Mouse (Mus musculus) urinary bladder, adult 2 months (tissue): Measurements from ENCODE around the gene U2af1l4. TPM values are rescaled to one million over a fixed set of nuclear protein-coding genes. Genes with fewer than 3 reads are reported as not detected.

Experiments used
- DNase-seq: peaks from one replicate; pipeline ENCODE4 v3.0.0; 2022; ENCODE audit warnings: low spot score
- polyA plus RNA-seq: library from polyadenylated mRNA; depleted of rRNA; stranded (reverse); fragments of >200 nt; gene quantifications from 2 replicates; pipeline ENCODE4 v1.2.3, GENCODE M21; 2012; rRNA removed

U2af1l4 gene
- polyA plus RNA-seq, 1 experiment: 74.1 TPM

- DNase-seq: no peak
Observed at GRCm38 (mm10) chr7:30610043-30610442, 46.9 kb downstream of the U2af1l4 start.

GRCm38 (mm10) chr7:30612654-30613402, 49.7 kb downstream of the U2af1l4 start, which contains the start of gene Upk1a:
Gene Upk1a (minus strand): TSS chr7:30612847.
- no peak for DNase-seq

GRCm38 (mm10) chr7:30613529-30614112, 50.5 kb downstream of the U2af1l4 start:
- DNase-seq: no peak

- DNase-seq: no peak
Observed at GRCm38 (mm10) chr7:30614454-30614853, 51.4 kb downstream of the U2af1l4 start.

Other genes with a start within 250 kb of the U2af1l4 start
- 5.4 and 9.1 TPM in 2 replicates for gene Syne4, start 248.5 kb upstream of the U2af1l4 start, polyA plus RNA-seq
- 0.57 and 0.72 TPM in 2 replicates for gene E130208F15Rik, start 241.6 kb upstream of the U2af1l4 start, polyA plus RNA-seq
- 12.8 and 15.4 TPM in 2 replicates for gene Sdhaf1, start 239.4 kb upstream of the U2af1l4 start, polyA plus RNA-seq
- gene Lrfn3, start 200.5 kb upstream of the U2af1l4 start, polyA plus RNA-seq: 7.9 and 11.9 TPM in 2 replicates
- 85.1 and 117 TPM in 2 replicates for gene Tyrobp, start 149.5 kb upstream of the U2af1l4 start, polyA plus RNA-seq
- gene Hcst, start 143.4 kb upstream of the U2af1l4 start, polyA plus RNA-seq: 3.3 and 3.8 TPM in 2 replicates
- 1.8 and 2.0 TPM in 2 replicates for gene Nfkbid, start 141.6 kb upstream of the U2af1l4 start, polyA plus RNA-seq
- 4.2 and 4.5 TPM in 2 replicates for gene Aplp1, start 117.8 kb upstream of the U2af1l4 start, polyA plus RNA-seq
- gene Kirrel2, start 105.6 kb upstream of the U2af1l4 start, polyA plus RNA-seq: not detected in 2 replicates
- gene Nphs1, start 105.0 kb upstream of the U2af1l4 start, polyA plus RNA-seq: not detected in 2 replicates
- gene Prodh2, start 69.7 kb upstream of the U2af1l4 start, polyA plus RNA-seq: not detected in 2 replicates
- gene Arhgap33, start 28.2 kb upstream of the U2af1l4 start, polyA plus RNA-seq: 6.9 and 7.7 TPM in 2 replicates
- gene Hspb6, start 11.1 kb upstream of the U2af1l4 start, polyA plus RNA-seq: 342 and 444 TPM in 2 replicates
- gene Proser3, start 11.0 kb upstream of the U2af1l4 start, polyA plus RNA-seq: 11.0 and 12.0 TPM in 2 replicates
- gene Lin37, start 3.5 kb upstream of the U2af1l4 start, polyA plus RNA-seq: 33.8 and 36.5 TPM in 2 replicates
- gene Gm49396, start within 50 bp of the U2af1l4 start, polyA plus RNA-seq: 2.8 and 5.1 TPM in 2 replicates
- 151 and 174 TPM in 2 replicates for gene Psenen, start 326 bp downstream of the U2af1l4 start, polyA plus RNA-seq
- 3.6 and 4.9 TPM in 2 replicates for gene Igflr1, start 2.1 kb downstream of the U2af1l4 start, polyA plus RNA-seq
- 38.3 and 40.2 TPM in 2 replicates for gene Kmt2b, start 25.4 kb downstream of the U2af1l4 start, polyA plus RNA-seq
- gene Zbtb32, start 35.6 kb downstream of the U2af1l4 start, polyA plus RNA-seq: 1.8 and 2.4 TPM in 2 replicates
- 2,098 and 2,832 TPM in 2 replicates for gene Upk1a, start 49.5 kb downstream of the U2af1l4 start, polyA plus RNA-seq
- 703 and 875 TPM in 2 replicates for gene Cox6b1, start 62.9 kb downstream of the U2af1l4 start, polyA plus RNA-seq
- not detected in 2 replicates for gene Etv2, start 72.6 kb downstream of the U2af1l4 start, polyA plus RNA-seq
- gene Rbm42, start 87.0 kb downstream of the U2af1l4 start, polyA plus RNA-seq: 58.5 and 64.1 TPM in 2 replicates
- 9.4 and 13.2 TPM in 2 replicates for gene Haus5, start 101.7 kb downstream of the U2af1l4 start, polyA plus RNA-seq
- not detected in 2 replicates for gene Pmis2, start 108.3 kb downstream of the U2af1l4 start, polyA plus RNA-seq
- not detected in 2 replicates for gene 2200002J24Rik, start 135.6 kb downstream of the U2af1l4 start, polyA plus RNA-seq
- gene Atp4a, start 148.9 kb downstream of the U2af1l4 start, polyA plus RNA-seq: 0.03 TPM in 1 of 2 replicates, not detected in the other
- gene Tmem147, start 166.2 kb downstream of the U2af1l4 start, polyA plus RNA-seq: 97.6 and 129 TPM in 2 replicates
- not detected in 2 replicates for gene Gapdhs, start 180.4 kb downstream of the U2af1l4 start, polyA plus RNA-seq
- 17.9 and 21.2 TPM in 2 replicates for gene Sbsn, start 188.2 kb downstream of the U2af1l4 start, polyA plus RNA-seq
- gene Dmkn, start 200.5 kb downstream of the U2af1l4 start, polyA plus RNA-seq: 9.8 and 16.2 TPM in 2 replicates
- gene Krtdap, start 224.6 kb downstream of the U2af1l4 start, polyA plus RNA-seq: 29.5 and 47.2 TPM in 2 replicates